Mouse (Mus musculus): Measurements from ENCODE around the gene Olfr520. TPM values are rescaled to one million over a fixed set of nuclear protein-coding genes. Genes with fewer than 3 reads are reported as not detected.
"Not testable (repeated sequence)": the region's sequence is repeated elsewhere in the genome, so short reads cannot be mapped to it uniquely, and the experiment has no call there.

The Olfr520 gene
- not detected in 2 replicates for polyA plus RNA-seq (2014; fragmentation: Nextera tagmentation; extraction: Ambion mirVana)

DNA sequence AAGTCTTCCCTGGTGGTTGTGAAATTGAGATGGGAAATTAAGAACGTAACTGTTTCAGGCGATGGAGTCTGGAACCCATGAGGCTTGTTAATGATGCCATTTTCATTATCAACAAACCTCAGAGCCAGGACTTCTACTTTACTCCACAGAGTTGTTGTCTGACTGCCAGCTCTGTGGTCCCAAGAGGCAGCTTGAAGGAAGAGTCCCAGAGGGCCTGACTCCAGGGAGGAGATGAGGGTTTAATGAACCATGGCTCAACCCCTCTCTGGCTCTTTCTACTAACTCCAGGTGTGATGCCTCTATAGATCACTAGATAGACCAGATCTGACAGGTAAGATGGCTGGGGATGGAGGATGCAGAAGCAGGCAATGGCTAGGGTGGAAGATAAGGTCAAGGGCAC, at the start of gene Olfr520:
Olfr520 (plus strand) TSS at position 301 of the 400 bp plus-strand sequence.
- no peak within 1 kb of the TSS for H3K9ac ChIP-seq (ENCODE audit: low read length)
- no peaks in the 10 kb centered on the region for H3K9me3 ChIP-seq (ENCODE audit: control insufficient read depth, low read length)
- no peak within 1 kb of the TSS for H3K4me2 ChIP-seq (ENCODE audit: low read depth)
- ATAC-seq (ENCODE audit: insufficient read depth, low FRiP score, low TSS enrichment), result no peak
- no peak within 1 kb of the TSS for H3K4me3 ChIP-seq (ENCODE audit: low read depth, low read length)
- no peaks in the 10 kb centered on the region for H3K27me3 ChIP-seq (ENCODE audit: control insufficient read depth, insufficient read depth, low read length)
- H3K4me1 ChIP-seq (ENCODE audit: control insufficient read depth, insufficient read depth, low read length), result no peaks in the 10 kb centered on the region
- no peak for DNase-seq (ENCODE audit: low spot score)
- H3K27ac ChIP-seq (ENCODE audit: low read depth, low read length), result no peak within 1 kb of the TSS
- H3K36me3 ChIP-seq (ENCODE audit: control insufficient read depth, insufficient read depth, low read length), result no peaks in the 10 kb centered on the region
- 93% methylated on average over 2 of the region's 2 CpGs for WGBS

DNA sequence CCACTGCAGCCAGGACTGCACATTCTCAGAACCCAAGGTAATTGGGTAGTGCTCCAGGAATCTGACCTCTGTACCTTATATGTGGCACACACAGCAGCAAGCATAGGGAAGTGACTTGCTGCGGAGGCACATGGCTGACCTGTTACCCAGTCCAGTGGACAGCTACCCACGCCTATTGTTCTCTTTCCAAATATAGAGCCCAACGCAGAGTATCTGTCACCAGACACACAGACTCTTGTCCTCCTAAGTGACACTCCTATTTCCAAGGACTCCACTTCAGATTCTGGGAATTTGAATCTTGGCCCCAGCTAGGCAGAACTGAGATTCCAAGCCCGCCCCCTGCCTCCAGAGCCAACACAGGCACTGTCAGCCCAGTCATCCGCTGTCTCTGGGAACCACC, 49.3 kb upstream of the Olfr520 start:
- no peaks in the 10 kb centered on the region for H3K27me3 ChIP-seq (ENCODE audit: control insufficient read depth, insufficient read depth, low read length)
- no peak overlapping the region for H3K4me3 ChIP-seq (ENCODE audit: low read depth, low read length)
- H3K4me1 ChIP-seq (ENCODE audit: control insufficient read depth, insufficient read depth, low read length), result no peaks in the 10 kb centered on the region
- no peak overlapping the region for H3K27ac ChIP-seq (ENCODE audit: low read depth, low read length)
- 81% methylated on average over 5 of the region's 5 CpGs for WGBS
- no peaks in the 10 kb centered on the region for H3K36me3 ChIP-seq (ENCODE audit: control insufficient read depth, insufficient read depth, low read length)
- no peak overlapping the region for H3K4me2 ChIP-seq (ENCODE audit: low read depth)
- ATAC-seq (ENCODE audit: insufficient read depth, low FRiP score, low TSS enrichment) (no peak), DNase-seq (ENCODE audit: low spot score) (no peak)
- no peak overlapping the region for H3K9ac ChIP-seq (ENCODE audit: low read length)
- no peaks in the 10 kb centered on the region for H3K9me3 ChIP-seq (ENCODE audit: control insufficient read depth, low read length)

DNA sequence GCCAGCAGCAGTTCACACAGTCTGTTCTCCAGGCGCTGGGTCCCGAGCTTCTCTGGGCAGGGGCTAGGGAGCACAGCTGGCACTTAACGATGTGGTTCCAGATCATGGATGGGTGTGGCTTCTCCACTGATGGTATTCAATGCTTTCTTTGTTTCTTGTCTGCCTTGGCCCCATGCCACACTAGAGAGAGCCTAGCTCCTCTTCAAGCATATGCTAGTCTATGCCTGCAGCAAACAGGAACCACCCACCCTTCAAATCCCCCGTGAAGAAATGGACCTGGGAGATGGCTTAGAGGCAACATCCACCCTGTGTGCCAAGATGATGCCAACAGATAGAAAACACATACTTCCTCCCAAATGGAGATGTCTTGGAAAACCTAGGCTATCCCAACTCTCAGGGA, 46.0 kb upstream of the Olfr520 start:
- Histone ChIP-seq H3K9ac (ENCODE audit: low read length) (no peak overlapping the region), H3K4me1 (ENCODE audit: control insufficient read depth, insufficient read depth, low read length) (no peaks in the 10 kb centered on the region), H3K36me3 (ENCODE audit: control insufficient read depth, insufficient read depth, low read length) (no peaks in the 10 kb centered on the region), H3K27me3 (ENCODE audit: control insufficient read depth, insufficient read depth, low read length) (no peaks in the 10 kb centered on the region), H3K4me2 (ENCODE audit: low read depth) (no peak overlapping the region), H3K9me3 (ENCODE audit: control insufficient read depth, low read length) (no peaks in the 10 kb centered on the region), H3K27ac (ENCODE audit: low read depth, low read length) (no peak overlapping the region), H3K4me3 (ENCODE audit: low read depth, low read length) (no peak overlapping the region)
- no peak for DNase-seq (ENCODE audit: low spot score)
- 70% methylated on average over 4 of the region's 4 CpGs for WGBS
- no peak for ATAC-seq (ENCODE audit: insufficient read depth, low FRiP score, low TSS enrichment)

- H3K4me2 ChIP-seq (ENCODE audit: low read depth), result no peak overlapping the region
- H3K9me3 ChIP-seq (ENCODE audit: control insufficient read depth, low read length), result no peaks in the 10 kb centered on the region
- H3K27me3 ChIP-seq (ENCODE audit: control insufficient read depth, insufficient read depth, low read length), result no peaks in the 10 kb centered on the region
- no peak overlapping the region for H3K4me3 ChIP-seq (ENCODE audit: low read depth, low read length)
- H3K9ac ChIP-seq (ENCODE audit: low read length), result no peak overlapping the region
- no peak for ATAC-seq (ENCODE audit: insufficient read depth, low FRiP score, low TSS enrichment)
- no peaks in the 10 kb centered on the region for H3K4me1 ChIP-seq (ENCODE audit: control insufficient read depth, insufficient read depth, low read length)
- H3K36me3 ChIP-seq (ENCODE audit: control insufficient read depth, insufficient read depth, low read length), result no peaks in the 10 kb centered on the region
- no peak overlapping the region for H3K27ac ChIP-seq (ENCODE audit: low read depth, low read length)
- 77% methylated on average over 7 of the region's 7 CpGs for WGBS
- no peak for DNase-seq (ENCODE audit: low spot score)
Measured at GRCm38 (mm10) chr7:99690819-99691218, 39.3 kb upstream of the Olfr520 start.

GRCm38 (mm10) chr7:99692396-99692795, 37.7 kb upstream of the Olfr520 start:
- ATAC-seq (ENCODE audit: insufficient read depth, low FRiP score, low TSS enrichment), result no peak

DNA sequence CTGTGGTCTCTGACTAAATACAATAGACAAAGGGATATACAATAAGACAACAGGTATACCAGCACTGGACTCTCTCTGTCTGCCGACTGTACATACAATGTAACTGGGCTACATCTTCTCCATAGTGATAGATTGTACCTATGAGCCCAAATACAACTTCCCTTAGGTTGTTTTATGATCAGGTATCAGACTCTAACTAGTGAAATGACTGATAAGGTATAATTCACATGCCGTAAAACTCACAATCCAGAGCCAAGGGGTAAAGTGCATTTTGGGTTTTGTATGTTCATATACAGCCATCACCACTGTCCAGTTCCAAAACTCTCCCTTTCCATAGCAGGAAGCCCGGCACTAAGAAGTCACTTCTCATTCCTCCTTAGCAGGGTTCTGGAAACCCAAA, 36.7 kb upstream of the Olfr520 start:
- Histone ChIP-seq H3K4me1 (ENCODE audit: control insufficient read depth, insufficient read depth, low read length) (no peaks in the 10 kb centered on the region), H3K4me2 (ENCODE audit: low read depth) (no peak overlapping the region), H3K4me3 (ENCODE audit: low read depth, low read length) (no peak overlapping the region), H3K9ac (ENCODE audit: low read length) (no peak overlapping the region), H3K27me3 (ENCODE audit: control insufficient read depth, insufficient read depth, low read length) (no peaks in the 10 kb centered on the region), H3K27ac (ENCODE audit: low read depth, low read length) (no peak overlapping the region), H3K9me3 (ENCODE audit: control insufficient read depth, low read length) (no peaks in the 10 kb centered on the region), H3K36me3 (ENCODE audit: control insufficient read depth, insufficient read depth, low read length) (no peaks in the 10 kb centered on the region)
- 95% methylated on average over 3 of the region's 3 CpGs for WGBS
- DNase-seq (ENCODE audit: low spot score) (no peak), ATAC-seq (ENCODE audit: insufficient read depth, low FRiP score, low TSS enrichment) (no peak)

More at GRCm38 (mm10) chr7:99692396-99692795, 37.7 kb upstream of the Olfr520 start:
- WGBS, result 36% methylated on average over 3 of the region's 3 CpGs
- no peaks in the 10 kb centered on the region for H3K36me3 ChIP-seq (ENCODE audit: control insufficient read depth, insufficient read depth, low read length)
- no peak overlapping the region for H3K27ac ChIP-seq (ENCODE audit: low read depth, low read length)
- no peak overlapping the region for H3K4me3 ChIP-seq (ENCODE audit: low read depth, low read length)
- no peaks in the 10 kb centered on the region for H3K27me3 ChIP-seq (ENCODE audit: control insufficient read depth, insufficient read depth, low read length)
- no peak overlapping the region for H3K4me2 ChIP-seq (ENCODE audit: low read depth)
- no peak overlapping the region for H3K9ac ChIP-seq (ENCODE audit: low read length)
- no peaks in the 10 kb centered on the region for H3K4me1 ChIP-seq (ENCODE audit: control insufficient read depth, insufficient read depth, low read length)
- DNase-seq (ENCODE audit: low spot score), result no peak
- no peaks in the 10 kb centered on the region for H3K9me3 ChIP-seq (ENCODE audit: control insufficient read depth, low read length)

DNA sequence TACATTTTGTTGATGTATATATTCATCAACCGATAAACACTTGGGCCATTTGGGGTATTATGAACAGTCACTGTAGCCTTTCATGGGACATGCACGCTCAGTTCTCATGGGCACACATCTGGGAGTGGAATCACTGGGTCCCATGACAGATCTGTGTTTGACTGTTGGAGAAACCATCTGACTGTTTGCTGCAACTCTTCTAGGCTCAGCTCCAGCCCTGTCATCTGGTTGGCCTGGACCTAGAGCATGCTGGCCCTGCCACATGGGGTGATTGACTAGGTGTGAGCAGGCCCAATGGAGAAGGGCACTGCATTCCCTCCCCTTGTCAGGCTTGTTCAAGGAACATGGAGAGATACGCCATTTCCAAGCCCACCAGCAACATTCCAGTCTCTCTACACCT, 36.1 kb upstream of the Olfr520 start:
- H3K4me1 ChIP-seq (ENCODE audit: control insufficient read depth, insufficient read depth, low read length), result no peaks in the 10 kb centered on the region
- H3K4me3 ChIP-seq (ENCODE audit: low read depth, low read length), result no peak overlapping the region
- H3K27me3 ChIP-seq (ENCODE audit: control insufficient read depth, insufficient read depth, low read length), result no peaks in the 10 kb centered on the region
- no peak for ATAC-seq (ENCODE audit: insufficient read depth, low FRiP score, low TSS enrichment)
- H3K9ac ChIP-seq (ENCODE audit: low read length), result no peak overlapping the region
- H3K9me3 ChIP-seq (ENCODE audit: control insufficient read depth, low read length), result no peaks in the 10 kb centered on the region
- DNase-seq (ENCODE audit: low spot score), result no peak
- no peak overlapping the region for H3K4me2 ChIP-seq (ENCODE audit: low read depth)
- no peak overlapping the region for H3K27ac ChIP-seq (ENCODE audit: low read depth, low read length)
- no peaks in the 10 kb centered on the region for H3K36me3 ChIP-seq (ENCODE audit: control insufficient read depth, insufficient read depth, low read length)
- 90% methylated on average over 3 of the region's 3 CpGs for WGBS

DNA sequence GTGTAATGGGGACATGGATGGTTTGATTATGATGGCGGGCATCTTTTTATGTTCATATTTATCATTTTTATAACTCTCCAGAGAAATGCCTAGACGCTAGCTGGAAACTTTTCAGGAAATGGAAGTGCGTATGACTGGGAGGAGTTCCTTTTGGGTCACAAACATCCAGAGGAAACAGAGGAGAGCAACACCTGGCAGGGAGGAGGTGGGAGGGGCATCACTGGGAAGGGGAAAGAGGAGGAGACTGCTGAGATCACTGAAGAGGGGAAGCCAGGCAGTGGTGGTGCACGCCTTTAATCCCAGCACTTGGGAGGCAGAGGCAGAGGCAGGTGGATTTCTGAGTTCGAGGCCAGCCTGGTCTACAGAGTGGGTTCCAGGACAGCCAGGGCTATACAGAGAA, 35.6 kb upstream of the Olfr520 start:
- not testable (repeated sequence) for ATAC-seq (ENCODE audit: insufficient read depth, low FRiP score, low TSS enrichment); H3K27me3 ChIP-seq (ENCODE audit: control insufficient read depth, insufficient read depth, low read length); DNase-seq (ENCODE audit: low spot score); H3K4me1 ChIP-seq (ENCODE audit: control insufficient read depth, insufficient read depth, low read length); H3K9me3 ChIP-seq (ENCODE audit: control insufficient read depth, low read length); H3K27ac ChIP-seq (ENCODE audit: low read depth, low read length); H3K4me2 ChIP-seq (ENCODE audit: low read depth); H3K9ac ChIP-seq (ENCODE audit: low read length); H3K36me3 ChIP-seq (ENCODE audit: control insufficient read depth, insufficient read depth, low read length); H3K4me3 ChIP-seq (ENCODE audit: low read depth, low read length)
- 68% methylated on average over 5 of the region's 5 CpGs for WGBS

GRCm38 (mm10) chr7:99695471-99696057, 34.5 kb upstream of the Olfr520 start:
- 88% methylated on average over 8 of the region's 8 CpGs for WGBS
- no peak overlapping the region for H3K4me3 ChIP-seq (ENCODE audit: low read depth, low read length)
- no peaks in the 10 kb centered on the region for H3K27me3 ChIP-seq (ENCODE audit: control insufficient read depth, insufficient read depth, low read length)
- H3K4me2 ChIP-seq (ENCODE audit: low read depth), result no peak overlapping the region
- DNase-seq (ENCODE audit: low spot score) (no peak), ATAC-seq (ENCODE audit: insufficient read depth, low FRiP score, low TSS enrichment) (no peak)
- H3K9me3 ChIP-seq (ENCODE audit: control insufficient read depth, low read length), result no peaks in the 10 kb centered on the region
- no peak overlapping the region for H3K27ac ChIP-seq (ENCODE audit: low read depth, low read length)
- H3K4me1 ChIP-seq (ENCODE audit: control insufficient read depth, insufficient read depth, low read length), result no peaks in the 10 kb centered on the region
- no peak overlapping the region for H3K9ac ChIP-seq (ENCODE audit: low read length)
- no peaks in the 10 kb centered on the region for H3K36me3 ChIP-seq (ENCODE audit: control insufficient read depth, insufficient read depth, low read length)

Data from neural tube, embryonic 11.5 days (tissue).